Mouse (Mus musculus): ENCODE data around the gene Sgo2b.

DNA sequence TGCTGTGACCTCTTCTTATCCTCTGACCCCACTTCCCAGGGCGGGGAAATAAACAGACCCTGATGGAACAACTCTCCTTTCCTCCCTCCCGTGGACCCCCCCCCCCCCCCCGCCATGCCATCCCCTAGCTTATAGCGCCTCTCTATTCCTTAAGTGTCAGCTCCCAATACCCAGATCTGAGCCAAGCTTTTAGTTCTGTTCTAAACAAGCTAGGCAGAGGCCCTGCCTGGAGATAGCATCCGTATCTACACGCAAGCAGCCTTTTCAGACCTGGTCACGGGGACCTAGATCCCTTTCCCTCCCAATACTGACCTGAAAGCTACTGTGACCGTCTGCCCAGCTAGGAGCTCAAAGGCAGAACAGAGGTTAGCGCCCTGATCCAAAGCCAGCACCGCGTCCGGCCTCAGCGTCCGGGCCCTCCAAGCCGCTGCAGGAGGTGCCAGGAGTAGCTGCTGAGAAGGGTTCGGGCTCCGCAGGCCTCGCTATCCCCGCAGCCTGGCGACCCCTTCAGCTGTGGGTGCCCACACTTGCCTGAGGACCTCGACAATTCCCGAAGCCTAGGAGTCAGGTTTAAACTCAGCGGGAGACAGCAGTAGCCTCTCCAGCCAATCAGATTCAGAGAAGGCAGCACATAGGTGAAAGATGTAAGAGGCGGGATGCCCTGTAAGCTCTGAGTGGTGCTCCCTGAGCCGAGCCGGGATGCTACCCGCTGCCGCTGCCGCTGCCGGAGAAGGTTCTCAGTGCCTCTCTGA lies at the start of gene Sgo2b:
- TF ChIP-seq CTCF (IDR thresholded peaks at IDR 0.05; ENCODE audit: insufficient read depth, low read length) = no peak
- TF ChIP-seq POLR2A (IDR thresholded peaks at IDR 0.05; ENCODE audit: borderline replicate concordance, extremely low read depth, low read depth, low read length) = no peak
